Mouse (Mus musculus) ovary, adult 18-20 months (tissue): ENCODE measurements at regions not wholly inside any gene's neighbourhood (a gene's known extent, or its start where the extent isn't known, plus 50 kb on each side); places are given as distances from the start of the nearest gene placed in this dataset.

ENCODE experiments used
- DNase-seq: peaks from one replicate; pipeline ENCODE4 v3.0.0; 2022; ENCODE audit warnings: low spot score, mixed read lengths

DNA sequence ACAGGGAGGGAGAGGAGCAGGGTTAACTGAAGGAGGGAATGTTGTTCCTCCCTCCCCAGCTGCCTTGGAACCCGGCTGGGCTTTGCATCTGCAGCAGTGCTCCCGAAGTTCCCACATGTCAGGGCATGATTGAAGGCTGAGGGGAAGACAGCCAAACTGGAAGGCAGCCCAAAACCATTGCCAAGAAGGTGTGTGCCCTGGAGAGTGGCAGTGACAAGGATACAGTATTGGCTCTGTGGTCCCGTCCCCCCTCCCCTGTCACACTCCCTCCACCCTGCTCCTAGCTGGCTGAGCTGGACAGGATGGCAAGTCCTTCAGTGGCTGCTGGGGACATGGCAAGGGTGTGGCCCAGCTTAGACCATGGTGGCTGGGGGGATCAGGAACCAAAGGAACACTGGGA, 79.1 kb downstream of the Cyp26b1 start:
- no peak for DNase-seq

DNA sequence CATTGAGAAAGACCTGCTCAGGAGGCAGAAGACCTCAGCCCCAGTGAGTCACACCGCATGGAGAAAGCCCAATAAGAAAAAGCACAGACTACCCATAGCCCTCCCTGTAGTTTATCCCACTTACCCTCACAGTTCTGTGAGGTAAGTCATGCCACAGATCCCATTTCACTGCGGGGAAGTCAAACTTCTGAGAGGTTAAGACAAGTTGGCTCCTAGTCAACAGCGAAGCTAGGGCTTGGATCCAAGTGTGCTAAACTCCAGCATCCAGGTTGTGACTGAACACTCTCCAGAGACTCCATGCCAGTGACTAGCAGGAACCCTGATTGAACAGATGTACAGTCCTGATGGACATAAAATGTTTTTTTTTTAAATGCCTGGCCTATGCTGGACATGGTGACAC, 85.1 kb downstream of the Cyp26b1 start:
- DNase-seq = no peak

DNA sequence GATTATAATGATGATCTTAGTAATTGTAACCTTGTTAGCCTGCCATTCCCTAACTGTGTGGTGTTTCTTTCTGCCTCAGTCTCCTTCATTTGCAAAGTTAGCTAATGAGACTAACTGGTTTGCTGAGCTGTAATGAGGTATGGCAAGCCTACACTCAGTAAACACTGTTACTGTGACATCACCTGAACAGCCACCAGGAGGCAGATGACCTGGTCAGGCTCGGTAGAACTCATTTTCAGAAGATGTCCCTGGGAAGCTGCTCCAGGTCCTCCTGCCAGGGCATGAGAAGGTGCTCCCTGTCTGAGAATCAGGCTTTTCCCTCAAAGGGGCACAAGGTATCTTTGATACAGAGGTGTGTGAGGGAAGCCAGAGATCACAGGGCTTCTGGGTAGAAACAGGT, 87.0 kb downstream of the Cyp26b1 start:
- DNase-seq = no peak

DNA sequence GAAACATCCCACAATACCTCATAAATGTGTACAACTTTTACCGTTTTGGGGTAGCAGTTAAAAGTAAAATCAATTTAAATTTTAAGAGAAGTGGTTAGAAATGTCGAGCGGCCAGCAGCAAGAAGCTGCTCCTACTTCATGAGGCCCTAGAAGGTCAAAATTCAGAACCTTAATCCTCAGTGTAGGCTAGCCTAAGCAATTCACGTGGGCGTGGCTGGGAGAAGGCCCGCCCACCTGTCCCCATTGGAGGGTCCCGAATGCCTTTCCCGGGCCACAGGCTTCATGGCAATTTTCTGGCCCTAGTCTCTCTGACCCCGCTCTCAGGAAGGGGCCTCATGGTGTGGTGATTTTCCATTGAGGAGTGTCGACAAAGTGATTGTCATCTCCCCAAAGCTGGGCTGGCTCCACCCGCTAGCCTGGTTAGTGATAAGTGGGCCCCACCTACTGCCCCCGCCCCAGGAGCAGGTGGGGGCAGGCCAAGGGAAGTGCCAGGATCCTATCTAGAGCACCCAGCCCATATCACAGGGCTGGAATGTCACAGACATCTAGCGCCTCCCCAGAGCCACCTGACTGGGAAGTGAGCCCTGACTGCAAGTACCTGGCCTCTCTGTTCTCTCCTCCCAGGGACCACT, 93.3 kb downstream of the Cyp26b1 start:
- DNase-seq = no peak

DNA sequence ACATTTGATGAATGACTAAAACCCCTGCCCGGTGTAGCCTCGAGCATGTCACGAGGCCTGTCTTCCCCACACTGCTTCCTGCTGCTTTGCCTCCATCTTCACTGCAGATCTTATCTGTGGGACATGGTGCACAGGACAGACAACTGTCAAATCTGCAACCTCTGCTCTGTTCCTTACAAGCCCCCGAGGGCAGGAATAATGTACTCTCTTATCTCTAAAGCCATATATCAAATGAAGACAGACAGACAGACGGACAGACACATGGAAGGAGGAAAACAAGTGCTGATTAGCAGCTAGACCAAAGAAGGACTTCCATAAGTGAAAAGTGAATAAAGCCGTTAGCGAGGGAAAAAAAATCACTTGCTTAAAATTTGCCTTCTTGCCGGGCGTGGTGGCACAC, 95.6 kb downstream of the Cyp26b1 start:
- DNase-seq = no peak

DNA sequence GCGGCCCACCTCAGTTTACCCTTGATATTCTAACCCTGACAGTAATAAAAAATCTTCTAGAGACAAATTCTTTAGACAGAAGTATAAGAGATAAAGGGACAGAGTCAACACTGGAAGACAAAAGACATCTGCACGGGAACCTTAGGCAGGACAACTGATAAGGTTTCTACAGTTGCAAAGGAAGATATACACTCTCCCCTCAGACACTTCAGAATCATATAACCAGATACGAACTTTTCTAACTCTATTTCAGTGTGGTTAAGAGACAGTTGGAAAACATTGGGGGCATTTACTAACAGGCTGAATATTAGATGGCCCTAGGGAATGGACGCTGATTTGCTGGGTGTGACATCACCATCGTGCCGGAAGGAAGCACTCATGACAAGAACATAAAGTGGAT, 100.0 kb downstream of the Cyp26b1 start:
- DNase-seq = no peak

DNA sequence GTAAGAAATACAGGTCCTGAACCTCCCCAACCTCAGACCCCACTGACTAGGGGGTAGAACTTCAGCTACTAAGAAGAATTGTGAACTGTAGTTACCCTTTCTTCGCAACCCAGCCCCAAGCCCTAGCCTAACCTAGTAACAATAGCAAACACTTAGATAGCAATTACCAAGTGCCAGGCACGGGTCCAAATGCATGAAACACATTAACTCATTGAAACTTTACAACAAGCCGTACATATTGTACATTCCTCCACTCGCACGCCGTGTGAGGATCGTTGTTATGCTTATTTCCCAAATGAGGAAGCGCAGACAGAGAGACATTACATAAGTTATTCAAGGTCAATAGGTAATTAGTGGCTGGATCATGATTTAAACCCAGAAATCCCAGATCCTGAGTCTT, 100.5 kb downstream of the Cyp26b1 start:
- DNase-seq = no peak

DNA sequence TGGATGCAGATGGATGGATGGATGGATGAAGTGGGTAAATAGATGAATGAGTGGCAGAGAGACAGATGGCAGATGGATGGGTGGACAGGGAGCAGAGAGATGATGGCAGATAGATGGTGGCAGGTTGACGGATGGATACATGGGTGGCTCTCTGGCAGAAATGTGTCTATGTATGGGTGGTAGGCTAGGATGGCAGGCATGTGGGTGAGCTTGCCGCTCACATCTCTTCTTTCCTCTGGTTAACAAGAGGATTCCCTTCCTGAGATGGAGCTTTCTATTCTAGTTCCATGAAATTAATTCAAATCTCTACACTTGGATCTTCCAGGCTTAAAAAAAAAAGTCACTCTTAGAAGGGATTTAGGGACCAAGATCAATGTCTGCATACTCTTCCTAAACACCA, 101.1 kb downstream of the Cyp26b1 start:
- DNase-seq = no peak

DNA sequence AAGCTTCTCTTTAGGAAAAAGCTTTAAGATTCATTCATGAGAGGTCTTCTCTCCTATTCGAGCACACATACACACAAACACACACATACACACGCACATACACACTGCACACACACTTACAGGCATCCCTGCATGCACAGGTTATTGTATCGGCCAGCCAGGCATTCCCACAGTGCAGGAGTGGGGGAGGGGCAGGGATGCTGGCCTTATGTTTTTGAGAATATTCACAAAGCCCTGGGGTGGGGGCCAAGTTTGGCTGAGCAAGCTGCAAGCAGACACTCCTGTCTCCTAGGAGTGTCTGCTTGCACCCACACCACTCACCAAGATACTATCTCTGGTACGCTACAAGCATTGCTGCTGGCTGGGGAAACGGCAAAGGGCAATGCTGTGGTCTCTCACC, 102.6 kb downstream of the Cyp26b1 start:
- no peak for DNase-seq

DNA sequence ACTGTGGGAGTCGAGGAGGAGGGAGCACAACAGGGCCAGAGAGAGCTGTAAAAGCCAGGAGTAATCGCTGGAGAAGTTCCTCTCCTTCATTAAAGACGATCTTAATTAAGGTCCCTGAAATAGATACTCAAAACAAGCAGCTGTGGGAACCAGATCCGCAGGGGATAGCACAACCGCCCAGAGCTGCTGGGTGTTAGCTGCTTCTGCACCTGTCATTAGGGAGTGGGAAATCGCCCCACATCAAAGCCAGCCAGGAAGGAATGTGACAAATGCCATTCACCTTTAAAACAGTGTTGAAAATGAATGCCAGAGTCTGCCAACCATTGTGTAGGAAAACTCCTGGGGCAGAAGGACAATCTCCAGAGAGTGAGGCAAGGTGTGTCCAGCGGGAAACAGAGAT, 112.5 kb downstream of the Cyp26b1 start:
- no peak for DNase-seq

DNA sequence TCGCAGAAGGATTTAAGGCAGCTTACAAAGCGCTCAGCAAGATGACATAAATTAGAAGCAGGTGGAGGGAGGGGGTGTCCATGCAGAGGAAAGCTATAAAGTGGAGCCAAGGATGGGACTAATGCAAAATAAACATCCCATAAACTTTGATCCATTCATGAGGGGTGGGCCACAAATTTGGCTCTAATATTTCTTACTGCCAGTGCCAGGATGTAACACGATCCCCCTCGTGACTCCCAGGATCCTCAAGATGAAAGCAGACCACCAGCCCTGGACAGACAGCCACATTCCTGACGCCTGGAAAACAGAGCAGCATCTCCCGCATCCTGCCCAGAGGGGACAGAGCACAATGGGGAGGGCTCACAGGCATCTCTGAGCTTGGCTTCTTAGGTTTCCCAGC, 116.6 kb downstream of the Cyp26b1 start:
- no peak for DNase-seq

DNA sequence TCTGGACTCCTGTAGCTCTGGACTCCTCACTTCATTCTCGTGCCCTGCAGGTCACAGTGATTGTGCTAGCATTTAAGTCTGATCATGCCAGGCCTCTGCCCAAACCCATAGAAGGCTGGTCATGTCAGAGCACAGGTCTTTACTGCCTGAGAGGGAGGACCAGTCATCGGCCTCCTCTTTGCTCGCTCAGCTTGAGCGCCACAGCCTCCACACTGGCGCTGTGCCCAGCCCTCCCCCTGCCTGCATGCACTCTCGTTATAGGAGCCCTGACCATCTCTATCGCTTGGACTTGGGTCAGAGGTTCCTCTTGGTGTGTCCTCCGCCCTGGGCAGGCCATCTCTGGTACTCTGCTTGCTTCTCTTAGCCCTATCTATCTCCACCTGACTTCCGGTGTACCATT, 117.2 kb downstream of the Cyp26b1 start:
- DNase-seq = peak; percentile 7

DNA sequence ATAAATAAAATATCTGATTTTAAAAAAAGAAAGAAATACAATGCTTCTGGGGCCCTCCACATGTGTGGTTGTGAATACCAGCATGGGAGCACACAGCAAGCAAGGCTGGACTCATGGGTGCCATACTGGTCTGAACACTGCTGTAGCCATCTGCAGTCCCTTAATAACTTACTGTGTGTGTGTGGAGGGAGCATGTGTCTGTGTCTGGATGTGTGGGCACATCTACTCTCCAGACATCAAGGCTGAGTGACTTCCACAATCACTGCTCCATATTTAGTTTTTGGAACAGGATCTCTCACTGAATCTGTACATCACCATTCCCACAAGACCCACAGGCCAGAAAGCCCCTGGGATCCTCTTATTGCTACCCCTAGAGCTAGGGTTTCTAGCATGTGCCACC, 118.9 kb downstream of the Cyp26b1 start:
- DNase-seq = no peak

DNA sequence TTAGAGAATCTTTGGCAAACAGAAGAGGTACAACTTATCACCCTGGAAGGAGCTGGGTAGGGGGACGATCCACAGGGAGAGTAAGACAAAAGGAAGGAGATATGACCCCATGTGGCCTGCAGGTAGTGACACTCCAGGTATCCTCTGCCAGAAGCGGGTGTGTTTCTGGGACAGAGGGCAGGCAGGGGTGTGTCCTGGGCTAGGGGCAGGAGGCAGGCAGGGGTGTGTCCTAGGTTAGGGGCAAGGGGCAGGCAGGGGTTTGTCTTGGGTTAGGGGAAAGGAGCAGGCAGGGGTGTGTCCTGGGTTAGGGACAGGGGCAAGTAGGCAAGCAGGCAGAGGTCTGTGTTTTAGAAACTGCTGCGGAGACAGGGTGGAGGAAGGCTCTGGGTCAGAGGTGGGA, 120.5 kb downstream of the Cyp26b1 start:
- DNase-seq = no peak

DNA sequence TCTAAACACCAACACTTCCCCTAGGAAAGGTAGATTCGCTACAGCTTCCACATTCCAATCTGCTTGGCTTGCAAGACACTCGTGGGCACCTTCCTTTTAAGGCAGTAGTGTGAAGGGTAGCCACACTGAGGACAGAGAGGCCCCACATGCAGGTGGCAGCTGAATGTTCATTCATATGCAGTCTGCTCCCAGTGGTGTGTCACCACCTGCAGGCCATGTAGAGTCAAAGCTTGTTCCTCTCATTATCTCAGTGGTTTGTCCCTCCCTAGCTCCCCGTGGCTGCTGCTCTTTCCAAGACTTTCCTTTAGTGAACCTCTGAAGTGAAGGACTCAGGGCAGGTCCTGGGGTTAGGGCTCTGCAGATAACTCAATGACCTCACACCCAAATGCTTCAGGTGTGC, 121.4 kb downstream of the Cyp26b1 start:
- no peak for DNase-seq

DNA sequence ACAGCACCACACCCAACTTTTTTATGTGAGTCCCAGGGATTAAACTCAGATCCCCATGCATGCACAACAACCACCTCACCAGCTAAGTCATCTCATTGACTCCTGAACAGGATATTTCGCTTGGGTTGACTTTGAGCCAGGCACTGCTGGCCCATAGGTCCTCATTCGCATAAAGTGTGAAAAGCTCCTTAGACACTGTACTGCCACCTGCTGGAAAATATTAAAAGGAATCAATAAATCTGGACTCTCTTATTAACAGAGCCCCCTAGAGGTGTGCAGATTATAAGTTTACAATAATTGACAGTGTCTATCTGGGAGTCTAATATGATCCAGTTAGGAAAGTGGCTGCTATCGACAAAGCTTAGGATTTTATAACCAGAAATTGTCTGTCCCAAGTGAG, 126.4 kb downstream of the Cyp26b1 start:
- no peak for DNase-seq

DNA sequence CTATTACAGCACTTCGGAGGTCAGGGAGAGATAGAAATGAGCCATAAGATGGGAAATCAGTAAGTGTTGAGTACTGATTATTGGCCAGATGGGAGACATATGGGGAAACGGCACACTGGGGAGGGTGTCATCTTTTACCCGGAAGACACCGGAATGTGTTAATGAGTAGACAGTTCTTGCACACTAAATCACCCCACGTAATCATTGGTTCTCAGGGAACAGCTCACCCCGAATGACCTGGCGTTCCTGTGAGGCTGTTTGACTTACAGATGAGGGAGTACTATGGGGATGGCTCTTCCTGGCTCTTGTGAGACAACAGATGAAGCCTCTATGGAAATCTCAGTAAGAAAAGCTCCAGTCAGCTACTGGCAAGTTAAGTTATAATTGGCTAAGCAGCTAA, 127.5 kb downstream of the Cyp26b1 start:
- DNase-seq = no peak

DNA sequence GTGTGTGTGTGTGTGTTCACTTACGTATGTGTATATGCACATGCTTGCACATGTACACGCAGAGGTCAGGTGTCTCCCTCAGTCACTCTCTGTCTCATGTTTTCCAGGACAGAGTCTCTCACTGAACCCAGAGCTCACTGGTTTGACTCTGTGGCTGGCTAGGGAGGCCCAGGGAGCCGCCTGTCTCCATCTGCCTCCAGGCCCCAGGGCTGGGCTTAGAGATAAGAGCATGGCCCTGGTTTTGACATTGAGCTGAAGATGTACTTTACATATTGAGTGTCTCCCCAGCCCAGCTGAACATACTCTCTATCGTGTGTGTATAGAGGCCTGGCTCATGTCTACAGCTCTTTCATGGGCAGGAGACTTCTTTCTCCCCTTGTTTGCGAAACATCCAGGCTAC, 128.1 kb downstream of the Cyp26b1 start:
- DNase-seq = no peak

DNA sequence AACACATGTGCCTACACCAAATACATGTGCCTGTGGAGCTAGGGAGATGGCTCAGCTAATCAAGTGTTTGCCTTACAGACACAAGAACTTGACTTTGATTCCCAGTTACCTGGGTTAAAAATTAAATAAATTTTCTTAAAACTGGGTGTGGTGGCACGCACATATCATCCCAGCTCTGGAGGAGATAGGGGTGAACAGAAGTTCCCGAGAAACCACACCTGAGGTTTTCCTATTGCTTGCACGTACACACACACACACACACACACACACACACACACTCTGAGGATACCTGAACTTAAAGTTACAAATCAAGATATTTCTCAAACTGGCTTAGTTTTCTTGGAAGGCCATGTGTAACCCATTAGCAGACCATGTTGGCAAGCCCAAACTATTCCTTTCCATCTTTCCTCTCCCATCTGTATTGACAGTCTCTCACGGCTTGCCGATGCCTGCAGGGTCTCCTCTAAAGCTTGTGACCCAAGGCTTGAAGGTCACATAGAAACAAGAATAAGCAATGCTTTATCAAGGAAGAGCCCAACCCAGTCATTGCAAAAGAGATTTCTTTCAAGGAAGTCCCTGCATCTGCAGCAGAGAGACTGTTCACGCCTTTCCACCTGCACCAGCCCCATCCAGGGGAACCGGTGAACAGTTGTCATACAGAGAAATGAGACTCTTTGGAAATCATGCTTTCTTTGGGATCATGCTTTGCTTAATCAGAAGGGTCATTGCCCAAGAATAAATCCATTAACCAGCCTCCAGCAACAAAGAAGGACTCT, 129.9 kb downstream of the Cyp26b1 start:
- no peak for DNase-seq

DNA sequence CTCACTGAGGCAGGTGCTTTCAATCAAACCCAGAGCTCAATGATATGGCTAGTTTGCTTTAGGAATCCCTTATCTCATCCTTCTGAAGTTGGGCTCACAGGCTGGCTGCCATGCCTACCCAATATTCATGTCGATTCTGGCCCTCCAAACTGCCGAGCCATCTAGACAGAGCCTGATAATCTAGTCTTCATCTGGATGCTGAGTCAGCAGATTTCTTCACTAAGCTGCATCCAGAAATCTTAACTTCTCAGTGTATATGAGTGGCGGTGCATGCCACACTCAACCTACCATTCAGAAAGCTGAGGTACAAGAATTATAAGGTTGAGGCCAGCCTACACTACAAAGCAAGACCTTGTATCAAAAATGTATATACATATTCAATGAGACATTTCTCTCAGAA, 136.9 kb downstream of the Cyp26b1 start:
- no peak for DNase-seq

DNA sequence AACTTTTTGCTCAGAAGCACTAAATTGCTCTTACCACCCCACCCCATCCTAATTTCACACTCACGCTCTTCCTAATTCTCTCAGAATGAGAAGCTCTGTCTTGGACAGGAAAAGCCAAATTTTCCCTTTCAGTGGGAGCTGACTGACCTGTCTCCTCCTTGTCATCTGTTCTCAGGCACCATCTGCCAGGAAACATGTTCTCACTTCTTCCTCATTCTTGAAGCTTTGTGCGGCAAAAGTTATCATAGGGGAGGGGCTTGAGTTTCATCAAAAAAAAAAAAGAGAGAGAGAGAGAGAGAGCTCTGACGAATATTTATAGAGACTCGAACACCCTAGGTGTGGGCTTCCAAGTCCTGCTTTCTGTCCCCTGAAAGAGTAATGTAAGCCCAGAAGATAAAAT, 148.6 kb downstream of the Cyp26b1 start:
- DNase-seq = no peak

DNA sequence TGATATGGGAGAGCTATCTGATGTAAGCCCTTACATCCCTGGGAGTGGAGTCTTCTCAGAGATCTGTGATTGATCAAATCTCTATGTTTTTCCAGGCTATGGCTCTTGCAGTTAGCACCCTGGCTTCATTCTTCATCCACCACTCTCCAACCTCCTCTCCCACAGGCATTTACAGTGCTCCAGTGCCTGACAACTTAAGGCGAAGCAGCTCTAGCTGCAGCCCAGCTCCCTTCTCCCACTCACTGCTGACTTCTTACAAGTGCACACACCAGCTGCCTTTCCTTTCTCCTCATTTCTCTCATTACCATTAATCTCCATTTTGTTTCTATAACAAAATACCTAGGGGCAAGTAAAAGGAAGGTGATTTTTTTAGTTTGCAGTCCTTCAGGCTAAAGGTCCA, 151.0 kb downstream of the Cyp26b1 start:
- DNase-seq = no peak

DNA sequence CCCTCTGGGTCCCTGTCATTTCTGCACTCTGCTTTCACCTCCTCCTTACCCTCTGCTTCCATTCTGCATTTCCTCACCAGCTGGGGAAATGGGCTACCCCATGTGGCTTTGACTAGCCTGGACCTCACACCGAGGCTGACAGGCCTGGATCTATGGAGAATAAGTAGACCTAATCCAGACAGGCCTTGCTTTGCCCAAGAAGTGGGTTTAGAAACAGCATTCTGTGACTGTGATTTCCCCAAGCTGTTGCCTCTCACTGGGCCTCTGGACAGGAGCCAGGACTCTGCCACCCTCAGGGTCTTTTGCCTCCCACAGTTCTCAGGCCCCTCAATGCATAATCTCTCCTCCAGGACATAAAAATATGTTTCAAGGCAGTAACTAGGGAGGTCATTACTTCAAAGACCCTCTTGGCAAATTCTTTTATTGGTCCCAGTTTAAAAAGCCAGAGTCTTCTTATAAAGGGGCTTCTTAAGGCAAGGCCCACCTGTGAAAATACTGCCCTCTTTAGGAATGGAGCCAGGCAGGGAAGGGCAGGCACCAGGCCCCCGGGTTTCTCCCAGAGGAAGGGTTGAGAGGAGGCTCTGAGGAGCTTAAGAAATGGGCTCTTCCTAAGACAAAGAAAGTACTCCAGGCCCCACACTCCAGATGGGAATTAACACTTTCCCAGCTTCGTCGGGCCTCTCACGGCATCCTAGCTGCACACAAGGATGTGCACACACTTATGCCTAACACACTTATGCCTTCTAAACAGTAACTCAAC, 151.8 kb downstream of the Cyp26b1 start:
- no peak for DNase-seq
